Mouse (Mus musculus): ENCODE measurements around the gene Clcn3. TPM values are rescaled to one million over a fixed set of nuclear protein-coding genes. Genes with fewer than 3 reads are reported as not detected.
"Not testable (repeated sequence)": the region's sequence is repeated elsewhere in the genome, so short reads cannot be mapped to it uniquely, and the experiment has no call there.

Clcn3 gene
- 16.9 and 18.2 TPM in 2 replicates for polyA plus RNA-seq (2014; fragmentation: Nextera tagmentation; extraction: Ambion mirVana)

GRCm38 (mm10) chr8:60982701-60983687 lies at the start of gene Clcn3:
Gene Clcn3, minus strand, starts transcription at chr8:60983300.
- H3K4me1 ChIP-seq (ENCODE audit: control insufficient read depth, insufficient read depth, low read length): peaks cover 7% of the 10 kb centered on the region; the same call in 1 of the 2 replicates
- DNase-seq (ENCODE audit: low spot score) (peak; percentile 98), ATAC-seq (ENCODE audit: low read depth) (peak; percentile 100)
- peak within 1 kb of the TSS; percentile 95 for H3K4me2 ChIP-seq (ENCODE audit: low read depth, low read length)
- H3K9me3 ChIP-seq (ENCODE audit: control insufficient read depth, low read length): no peaks in the 10 kb centered on the region
- peak within 1 kb of the TSS; percentile 78 for H3K9ac ChIP-seq (ENCODE audit: low read depth, low read length)
- peak within 1 kb of the TSS; percentile 88 for H3K4me3 ChIP-seq (ENCODE audit: low read depth, low read length)
- H3K27ac ChIP-seq (replicated peaks; ENCODE audit: low read depth, low read length): peak within 1 kb of the TSS; percentile 70
- no peaks in the 10 kb centered on the region for H3K27me3 ChIP-seq (replicated peaks; ENCODE audit: control insufficient read depth, insufficient read depth, low read length)
- H3K36me3 ChIP-seq (ENCODE audit: control insufficient read depth, insufficient read depth, low read length): no peaks in the 10 kb centered on the region
- under 1% methylated on average over 66 of the region's 101 CpGs for WGBS

GRCm38 (mm10) chr8:60996468-60996867 lies 13.4 kb upstream of the Clcn3 start:
- no peak for ATAC-seq (ENCODE audit: low read depth)
- H3K36me3 ChIP-seq (ENCODE audit: control insufficient read depth, insufficient read depth, low read length): no peaks in the 10 kb centered on the region
- no peak overlapping the region for H3K4me3 ChIP-seq (ENCODE audit: low read depth, low read length)
- no peak overlapping the region for H3K9ac ChIP-seq (ENCODE audit: low read depth, low read length)
- WGBS: 83% methylated on average over 3 of the region's 3 CpGs
- H3K27ac ChIP-seq (replicated peaks; ENCODE audit: low read depth, low read length): no peak overlapping the region
- no peak overlapping the region for H3K4me2 ChIP-seq (ENCODE audit: low read depth, low read length)
- H3K27me3 ChIP-seq (replicated peaks; ENCODE audit: control insufficient read depth, insufficient read depth, low read length): no peaks in the 10 kb centered on the region
- 0 out of 2 replicates have a peak, but pooled peaks cover 5% of the 10 kb centered on the region for H3K9me3 ChIP-seq (ENCODE audit: control insufficient read depth, low read length)
- H3K4me1 ChIP-seq (ENCODE audit: control insufficient read depth, insufficient read depth, low read length): peaks cover 5% of the 10 kb centered on the region; the same call in 1 of the 2 replicates
- no peak for DNase-seq (ENCODE audit: low spot score)

- H3K27ac ChIP-seq (replicated peaks; ENCODE audit: low read depth, low read length): peak overlapping the region; percentile 90
- DNase-seq (ENCODE audit: low spot score): no peak
These were observed 10.5 kb upstream of the Clcn3 start for GRCm38 (mm10) chr8:60993639-60993986.

GRCm38 (mm10) chr8:60992910-60993638 lies 10.0 kb upstream of the Clcn3 start, which contains the start of gene Nek1:
Gene Nek1, plus strand, starts transcription at chr8:60993195.
- peak within 1 kb of the TSS; percentile 90 for H3K27ac ChIP-seq (replicated peaks; ENCODE audit: low read depth, low read length)
- WGBS: under 1% methylated on average over 57 of the region's 57 CpGs
- no peaks in the 10 kb centered on the region for H3K9me3 ChIP-seq (ENCODE audit: control insufficient read depth, low read length)
- no peaks in the 10 kb centered on the region for H3K27me3 ChIP-seq (replicated peaks; ENCODE audit: control insufficient read depth, insufficient read depth, low read length)
- H3K9ac ChIP-seq (ENCODE audit: low read depth, low read length): peak within 1 kb of the TSS; percentile 72
- peak; percentile 95 for ATAC-seq (ENCODE audit: low read depth)
- peak; percentile 98 for DNase-seq (ENCODE audit: low spot score)
- H3K4me2 ChIP-seq (ENCODE audit: low read depth, low read length): peak within 1 kb of the TSS; percentile 87
- no peaks in the 10 kb centered on the region for H3K36me3 ChIP-seq (ENCODE audit: control insufficient read depth, insufficient read depth, low read length)
- peaks cover 5% of the 10 kb centered on the region; the same call in 1 of the 2 replicates for H3K4me1 ChIP-seq (ENCODE audit: control insufficient read depth, insufficient read depth, low read length)
- peak within 1 kb of the TSS; percentile 64 for H3K4me3 ChIP-seq (ENCODE audit: low read depth, low read length)

More at GRCm38 (mm10) chr8:60993639-60993986, 10.5 kb upstream of the Clcn3 start:
- WGBS: 6% methylated on average over 12 of the region's 12 CpGs
- H3K9ac ChIP-seq (ENCODE audit: low read depth, low read length): peak overlapping the region; percentile 72
- peak; percentile 6 for ATAC-seq (ENCODE audit: low read depth)
- peak overlapping the region; percentile 87 for H3K4me2 ChIP-seq (ENCODE audit: low read depth, low read length)
- no peaks in the 10 kb centered on the region for H3K36me3 ChIP-seq (ENCODE audit: control insufficient read depth, insufficient read depth, low read length)
- H3K4me3 ChIP-seq (ENCODE audit: low read depth, low read length): peak overlapping the region; percentile 64
- H3K9me3 ChIP-seq (ENCODE audit: control insufficient read depth, low read length): 0 out of 2 replicates have a peak, but pooled peaks cover 3% of the 10 kb centered on the region
- peaks cover 5% of the 10 kb centered on the region; the same call in 1 of the 2 replicates for H3K4me1 ChIP-seq (ENCODE audit: control insufficient read depth, insufficient read depth, low read length)
- H3K27me3 ChIP-seq (replicated peaks; ENCODE audit: control insufficient read depth, insufficient read depth, low read length): no peaks in the 10 kb centered on the region

- peak overlapping the region; percentile 90 for H3K27ac ChIP-seq (replicated peaks; ENCODE audit: low read depth, low read length)
- peak overlapping the region; percentile 72 for H3K9ac ChIP-seq (ENCODE audit: low read depth, low read length)
- H3K4me3 ChIP-seq (ENCODE audit: low read depth, low read length): peak overlapping the region; percentile 64
- H3K36me3 ChIP-seq (ENCODE audit: control insufficient read depth, insufficient read depth, low read length): no peaks in the 10 kb centered on the region
- peak overlapping the region; percentile 57 for H3K4me2 ChIP-seq (ENCODE audit: low read depth, low read length)
- H3K27me3 ChIP-seq (replicated peaks; ENCODE audit: control insufficient read depth, insufficient read depth, low read length): no peaks in the 10 kb centered on the region
- H3K9me3 ChIP-seq (ENCODE audit: control insufficient read depth, low read length): no peaks in the 10 kb centered on the region
- H3K4me1 ChIP-seq (ENCODE audit: control insufficient read depth, insufficient read depth, low read length): peaks cover 5% of the 10 kb centered on the region; the same call in 1 of the 2 replicates
- DNase-seq (ENCODE audit: low spot score) (no peak), ATAC-seq (ENCODE audit: low read depth) (peak; percentile 90)
- under 1% methylated on average over 16 of the region's 16 CpGs for WGBS
These were observed 9.4 kb upstream of the Clcn3 start for GRCm38 (mm10) chr8:60992561-60992909.

- H3K9me3 ChIP-seq (ENCODE audit: control insufficient read depth, low read length); DNase-seq (ENCODE audit: low spot score); H3K4me3 ChIP-seq (ENCODE audit: low read depth, low read length); ATAC-seq (ENCODE audit: low read depth); H3K9ac ChIP-seq (ENCODE audit: low read depth, low read length); H3K36me3 ChIP-seq (ENCODE audit: control insufficient read depth, insufficient read depth, low read length); H3K4me1 ChIP-seq (ENCODE audit: control insufficient read depth, insufficient read depth, low read length); H3K27me3 ChIP-seq (replicated peaks; ENCODE audit: control insufficient read depth, insufficient read depth, low read length); H3K27ac ChIP-seq (replicated peaks; ENCODE audit: low read depth, low read length): not testable (repeated sequence)
- H3K4me2 ChIP-seq (ENCODE audit: low read depth, low read length): peak overlapping the region; percentile 95; the same call in 1 of the 2 replicates
- 87% methylated on average over 17 of the region's 17 CpGs for WGBS
These were observed 1.3 kb upstream of the Clcn3 start for GRCm38 (mm10) chr8:60984260-60985010.

- WGBS: 10% methylated on average over 9 of the region's 9 CpGs
- ATAC-seq (ENCODE audit: low read depth): peak; percentile 32
- Histone ChIP-seq H3K27me3 (replicated peaks; ENCODE audit: control insufficient read depth, insufficient read depth, low read length) (no peaks in the 10 kb centered on the region), H3K36me3 (ENCODE audit: control insufficient read depth, insufficient read depth, low read length) (no peaks in the 10 kb centered on the region), H3K4me3 (ENCODE audit: low read depth, low read length) (peak overlapping the region; percentile 88), H3K4me2 (ENCODE audit: low read depth, low read length) (peak overlapping the region; percentile 95), H3K9me3 (ENCODE audit: control insufficient read depth, low read length) (no peaks in the 10 kb centered on the region), H3K9ac (ENCODE audit: low read depth, low read length) (peak overlapping the region; percentile 56), H3K4me1 (ENCODE audit: control insufficient read depth, insufficient read depth, low read length) (peaks cover 7% of the 10 kb centered on the region; the same call in 1 of the 2 replicates), H3K27ac (replicated peaks; ENCODE audit: low read depth, low read length) (peak overlapping the region; percentile 12; the same call in 1 of the 2 replicates)
- DNase-seq (ENCODE audit: low spot score): peak; percentile 70
These were observed 584 bp upstream of the Clcn3 start for GRCm38 (mm10) chr8:60983688-60984079.

GRCm38 (mm10) chr8:60981388-60981787 lies 1.7 kb downstream of the Clcn3 start:
- no peak overlapping the region for H3K4me2 ChIP-seq (ENCODE audit: low read depth, low read length)
- WGBS: 18% methylated on average over 1 of the region's 1 CpGs
- DNase-seq (ENCODE audit: low spot score) (no peak), ATAC-seq (ENCODE audit: low read depth) (no peak)
- H3K4me3 ChIP-seq (ENCODE audit: low read depth, low read length): no peak overlapping the region
- no peaks in the 10 kb centered on the region for H3K27me3 ChIP-seq (replicated peaks; ENCODE audit: control insufficient read depth, insufficient read depth, low read length)
- no peaks in the 10 kb centered on the region for H3K9me3 ChIP-seq (ENCODE audit: control insufficient read depth, low read length)
- no peak overlapping the region for H3K9ac ChIP-seq (ENCODE audit: low read depth, low read length)
- peaks cover 7% of the 10 kb centered on the region; the same call in 1 of the 2 replicates for H3K4me1 ChIP-seq (ENCODE audit: control insufficient read depth, insufficient read depth, low read length)
- no peaks in the 10 kb centered on the region for H3K36me3 ChIP-seq (ENCODE audit: control insufficient read depth, insufficient read depth, low read length)
- no peak overlapping the region for H3K27ac ChIP-seq (replicated peaks; ENCODE audit: low read depth, low read length)

Measured in embryonic facial prominence, embryonic 14.5 days (tissue).